Mouse (Mus musculus) 416B (cell line): ENCODE measurements around the gene Pip4k2a.
"Not testable (repeated sequence)": the region's sequence is repeated elsewhere in the genome, so short reads cannot be mapped to it uniquely, and the experiment has no call there.

ENCODE experiments used
- DNase-seq: peaks from one replicate; pipeline ENCODE4 v3.0.0; 2011; ENCODE audit warnings: low read depth

Gene Pip4k2a

GRCm38 (mm10) chr2:18998054-18998478, at the start of gene Pip4k2a, which contains the start of gene 4930426L09Rik:
TSS of gene Pip4k2a (minus strand) at chr2:18998126.
TSS of gene 4930426L09Rik (plus strand) at chr2:18998343.
- peak; percentile 87 for DNase-seq

GRCm38 (mm10) chr2:19037907-19038570, 40.1 kb upstream of the Pip4k2a start:
- no peak for DNase-seq

DNA sequence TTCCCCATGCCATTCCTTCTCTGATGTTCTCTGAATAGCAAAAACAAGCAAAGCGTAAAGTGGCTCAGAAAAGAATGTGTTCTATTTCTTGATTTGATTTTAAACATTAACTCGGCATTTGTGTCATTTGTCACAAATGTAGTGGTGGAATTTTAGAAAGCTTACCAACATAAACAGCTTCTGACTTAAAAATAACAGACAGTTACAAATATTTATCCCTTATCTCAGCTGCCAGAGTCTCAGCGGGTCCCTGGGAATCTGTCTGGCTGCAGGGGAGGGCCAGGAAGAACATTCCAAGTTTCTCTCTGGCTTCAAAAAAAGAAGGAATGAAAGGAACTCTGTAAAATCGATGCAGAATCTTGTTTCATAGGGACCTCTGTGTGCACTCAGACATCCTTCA, 39.5 kb upstream of the Pip4k2a start:
- no peak for DNase-seq

DNA sequence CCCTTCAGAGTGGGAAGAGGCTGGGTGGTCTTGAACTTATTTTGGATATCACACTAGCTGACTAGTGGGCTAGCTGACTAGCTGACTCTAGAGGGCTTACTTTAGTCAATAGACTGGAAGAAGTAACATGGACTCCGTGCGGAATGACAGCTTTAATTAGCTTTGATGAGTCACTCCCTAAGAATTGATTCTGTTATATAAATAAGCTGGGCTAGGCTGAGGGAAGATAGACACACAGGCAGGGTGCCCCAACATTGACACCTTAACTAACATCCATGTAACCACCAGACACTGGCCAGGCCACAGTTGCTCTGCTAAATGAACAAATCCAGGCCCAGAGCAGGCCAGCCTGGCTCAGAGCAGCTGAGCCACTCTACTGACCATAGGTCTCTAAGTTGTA, 26.9 kb upstream of the Pip4k2a start:
- no peak for DNase-seq

DNA sequence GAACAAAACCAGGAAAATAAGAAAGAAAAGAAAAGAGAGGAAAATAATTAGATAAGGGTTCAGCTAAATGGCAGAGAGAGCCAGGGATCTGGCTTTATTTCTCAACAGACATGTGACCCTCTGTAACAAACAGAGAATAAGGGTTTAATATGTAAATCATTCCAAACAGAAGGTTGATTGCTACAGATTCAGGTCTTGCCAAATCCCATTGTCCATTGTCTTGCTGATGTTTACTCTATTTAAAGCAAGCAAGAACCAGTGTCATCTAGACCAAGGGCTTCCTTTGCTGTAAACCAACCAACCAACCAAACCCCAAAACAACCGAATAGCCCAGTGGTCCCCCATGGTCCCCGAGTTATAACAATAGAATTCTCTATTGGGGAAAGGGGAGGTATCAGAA, 20.1 kb upstream of the Pip4k2a start:
- DNase-seq = no peak

- no peak for DNase-seq
These were observed 18.9 kb upstream of the Pip4k2a start for GRCm38 (mm10) chr2:19016839-19017238.

DNA sequence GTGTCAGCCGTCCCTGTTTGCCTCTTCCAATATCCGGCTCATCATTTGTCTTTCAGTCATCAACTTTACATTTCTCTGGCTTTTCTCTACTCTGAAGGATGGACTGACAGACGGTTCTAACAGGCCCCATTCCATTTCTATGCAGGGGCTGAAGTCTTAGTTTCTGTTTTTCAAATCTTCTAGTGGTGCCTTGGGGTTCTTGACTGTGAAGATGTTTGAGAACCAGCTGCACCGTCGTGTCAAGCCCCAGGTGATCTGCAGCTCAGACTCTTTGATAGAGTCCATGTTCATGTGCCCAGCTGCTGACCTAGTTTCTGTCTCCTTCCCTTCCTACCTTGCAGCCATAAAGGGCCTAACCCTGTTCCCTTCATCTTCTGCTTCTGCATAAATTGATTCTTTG, 18.4 kb upstream of the Pip4k2a start:
- no peak for DNase-seq

DNA sequence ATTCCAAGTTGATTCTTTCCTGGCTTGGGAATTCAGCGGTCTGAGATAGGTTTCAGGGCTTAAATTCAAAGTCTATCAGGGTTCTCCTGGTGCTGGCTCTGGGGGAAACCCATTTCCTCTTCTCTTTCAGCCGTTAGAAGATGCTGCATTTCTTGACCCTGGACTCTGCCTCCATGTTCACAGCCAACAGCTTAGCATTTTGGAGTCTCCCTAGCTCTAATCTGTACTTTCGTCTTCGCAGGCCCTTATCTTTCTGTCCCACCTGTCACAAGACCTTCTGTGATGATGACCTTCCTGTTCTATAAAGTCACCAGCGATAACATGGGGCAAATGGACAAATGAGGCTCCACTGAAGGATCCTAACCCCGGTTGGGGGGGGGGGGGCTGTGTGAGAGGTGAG, 13.5 kb upstream of the Pip4k2a start:
- DNase-seq = peak; percentile 78

DNA sequence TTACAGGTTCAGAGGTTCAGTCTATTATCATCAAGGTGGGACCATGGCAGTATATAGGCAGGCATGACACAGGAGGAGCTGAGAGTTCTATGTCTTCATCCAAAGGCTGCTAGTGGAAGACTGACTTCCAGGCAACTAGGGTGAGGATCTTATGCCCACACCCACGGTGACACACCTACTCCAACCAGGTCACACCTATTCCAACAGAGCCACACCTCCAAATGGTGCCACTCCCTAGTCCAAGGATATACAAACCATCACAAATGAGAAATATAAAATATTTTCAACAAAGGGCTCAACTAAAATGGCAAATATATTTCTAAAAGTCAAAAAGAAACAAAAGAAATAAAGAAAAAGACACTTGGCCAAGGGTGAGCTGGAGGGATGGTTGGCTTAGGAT, 12.6 kb upstream of the Pip4k2a start:
- DNase-seq = not testable (repeated sequence)

DNA sequence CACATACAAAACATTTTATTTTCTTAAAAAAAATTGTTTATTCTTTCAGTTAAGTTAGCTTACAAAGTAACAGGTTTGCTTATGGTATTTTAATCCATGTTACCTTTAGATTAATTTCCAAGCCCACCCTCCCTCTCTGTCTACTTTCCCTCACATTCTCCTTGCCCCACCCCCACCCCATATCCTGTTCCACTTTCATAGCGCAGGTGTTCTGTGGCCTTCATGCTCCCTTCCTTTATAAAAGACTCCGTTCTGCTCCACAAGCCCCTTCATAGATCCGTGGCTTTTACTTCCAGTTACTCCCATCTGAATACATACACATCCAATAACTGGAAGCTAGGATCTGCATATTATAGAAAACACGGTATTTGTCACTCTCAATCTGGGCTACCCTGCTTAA, 9.7 kb upstream of the Pip4k2a start:
- no peak for DNase-seq

- no peak for DNase-seq
These were observed 8.2 kb upstream of the Pip4k2a start for GRCm38 (mm10) chr2:19006124-19006523.

DNA sequence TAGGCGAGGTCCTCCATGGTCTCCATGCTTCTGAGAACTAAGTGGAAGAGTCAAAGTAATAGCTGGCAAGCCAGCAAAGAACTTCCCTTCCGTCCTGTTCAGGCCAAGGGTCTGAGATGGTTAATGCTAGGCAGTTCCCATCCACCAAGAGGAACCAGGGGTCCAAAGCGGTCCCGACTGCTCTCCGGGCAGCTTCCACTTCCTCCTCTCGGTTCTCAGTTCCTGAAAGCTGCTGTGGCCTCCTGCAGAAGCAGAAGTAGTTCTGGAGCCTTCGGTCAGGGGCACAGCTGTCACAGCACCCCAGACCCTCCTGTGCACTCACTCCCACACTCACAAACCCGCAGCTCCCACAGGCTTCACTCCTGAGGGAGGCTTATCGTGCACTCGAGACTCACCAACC, 6.9 kb upstream of the Pip4k2a start:
- DNase-seq = no peak

DNA sequence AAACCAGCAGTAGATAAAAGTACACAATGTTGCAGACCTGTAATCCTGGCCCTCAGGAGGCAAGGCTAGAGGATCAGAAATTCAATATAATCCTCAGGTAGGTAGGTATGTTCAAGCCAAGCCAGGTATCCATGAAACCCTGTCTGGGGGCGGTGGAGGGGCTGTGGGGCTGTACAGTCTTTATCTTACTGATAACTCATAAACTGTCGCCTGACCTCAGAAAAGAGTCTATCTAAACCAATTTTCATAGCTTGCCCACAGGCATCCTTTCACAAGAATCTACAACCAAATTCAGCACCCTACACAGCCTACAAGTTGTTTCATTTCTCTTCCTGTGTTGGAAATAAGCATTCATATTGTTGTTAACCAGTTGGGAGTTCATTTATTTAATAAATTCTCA, 1.5 kb upstream of the Pip4k2a start:
- no peak for DNase-seq

DNA sequence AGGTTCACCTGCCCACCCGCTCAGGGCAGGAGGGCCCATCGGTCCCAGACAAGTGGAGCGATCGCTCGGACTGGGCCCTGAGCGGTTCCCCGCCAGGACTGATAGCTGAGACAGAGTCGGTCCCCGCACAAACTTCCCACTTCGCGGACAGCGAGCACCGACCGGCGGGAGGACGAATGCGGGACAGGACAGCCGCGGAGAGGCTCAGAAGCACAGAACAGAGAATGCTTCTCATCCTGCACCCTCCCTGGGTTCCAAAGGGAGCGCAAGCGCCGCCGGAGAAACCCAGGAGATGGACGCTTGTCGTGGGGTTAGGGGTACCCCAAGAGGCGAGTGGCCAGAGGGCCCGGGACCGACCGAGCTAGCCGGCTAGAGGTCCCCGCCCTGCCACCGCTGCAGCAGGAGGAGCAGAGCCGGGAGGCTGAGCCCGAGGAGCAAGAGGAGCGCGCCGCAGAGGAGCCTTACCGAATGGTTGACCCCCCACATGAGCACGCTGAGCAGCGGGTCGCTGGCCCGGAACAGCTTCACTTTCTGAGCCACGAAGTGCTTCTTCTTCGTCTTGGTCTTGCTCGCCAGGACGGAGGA, 447 bp downstream of the Pip4k2a start:
- DNase-seq = peak; percentile 51

GRCm38 (mm10) chr2:18996451-18997211, 1.3 kb downstream of the Pip4k2a start:
- DNase-seq = peak; percentile 51

- DNase-seq = peak; percentile 98
These were observed 5.1 kb downstream of the Pip4k2a start for GRCm38 (mm10) chr2:18992512-18993510.

DNA sequence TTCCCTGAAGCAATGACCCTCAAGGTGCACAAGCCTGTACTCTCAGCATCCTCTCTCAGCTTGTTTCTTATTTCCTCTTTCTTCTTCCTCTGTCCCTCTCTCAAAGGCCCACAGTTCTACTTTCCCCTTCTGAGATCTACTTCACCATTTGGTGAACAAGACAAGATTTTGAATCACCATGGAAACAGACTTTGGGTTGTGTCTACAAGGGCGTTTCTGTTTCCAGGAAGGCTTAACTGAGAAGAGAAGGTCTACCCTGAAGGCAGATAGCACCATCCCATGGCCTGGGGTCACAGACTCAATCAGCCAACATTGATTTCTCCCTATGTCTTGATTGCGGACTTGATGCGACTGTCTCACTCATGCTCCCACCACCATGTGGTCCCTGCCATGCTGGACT, 9.0 kb downstream of the Pip4k2a start:
- no peak for DNase-seq

DNA sequence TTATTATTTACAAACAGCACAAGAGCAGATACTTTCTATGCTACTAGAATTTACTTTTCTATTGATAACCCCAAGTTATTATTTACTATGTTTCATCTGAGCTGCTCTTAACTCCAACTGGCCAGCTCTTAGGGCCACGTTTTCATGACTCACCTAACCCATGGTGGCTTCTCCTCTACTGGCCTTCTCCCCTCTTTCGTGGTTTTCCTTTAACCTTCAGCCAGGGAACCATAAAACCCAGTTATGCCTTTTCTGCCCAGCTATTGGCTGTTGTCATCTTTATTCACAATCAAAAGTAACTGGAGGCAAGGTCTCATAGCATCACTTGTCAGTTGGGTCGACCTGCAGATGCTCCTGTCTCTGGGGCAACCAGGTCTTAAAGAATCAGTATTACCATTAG, 12.4 kb downstream of the Pip4k2a start:
- DNase-seq = peak; percentile 87

DNA sequence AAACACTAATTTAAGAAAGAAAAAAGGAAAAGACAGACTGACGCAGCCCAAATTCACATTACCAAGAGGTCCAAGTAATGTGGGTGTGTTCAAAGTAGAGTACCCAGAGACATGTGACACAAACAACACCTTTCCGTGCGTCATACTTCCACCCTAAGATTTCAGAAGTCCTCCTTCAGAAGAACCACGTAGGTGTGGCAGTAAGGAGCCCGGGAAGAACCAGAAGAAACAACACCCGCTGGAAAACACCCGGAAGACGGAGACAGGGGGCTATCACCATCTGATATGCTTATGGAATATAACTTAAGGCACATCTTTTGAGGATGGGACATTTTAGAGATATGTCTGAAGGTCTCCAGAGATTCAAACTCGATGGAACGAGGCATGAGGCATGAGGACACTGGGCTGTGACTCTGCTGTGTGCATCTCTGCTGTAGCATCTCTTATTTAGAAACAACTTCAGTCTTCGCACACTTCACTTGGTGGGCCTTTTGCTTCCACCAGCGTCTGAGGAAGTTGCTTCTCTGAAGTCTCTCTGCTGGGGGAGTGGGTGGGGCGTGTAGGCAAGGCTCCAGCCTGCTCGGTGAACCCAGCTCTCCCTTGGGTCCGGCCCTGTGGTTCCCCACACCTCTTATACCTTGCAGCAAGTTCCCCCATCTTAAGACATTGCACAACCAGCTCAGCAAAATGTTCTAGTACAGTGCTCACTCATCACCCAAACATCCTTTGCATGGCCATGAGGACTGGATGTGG, 13.7 kb downstream of the Pip4k2a start:
- peak; percentile 58 for DNase-seq

DNA sequence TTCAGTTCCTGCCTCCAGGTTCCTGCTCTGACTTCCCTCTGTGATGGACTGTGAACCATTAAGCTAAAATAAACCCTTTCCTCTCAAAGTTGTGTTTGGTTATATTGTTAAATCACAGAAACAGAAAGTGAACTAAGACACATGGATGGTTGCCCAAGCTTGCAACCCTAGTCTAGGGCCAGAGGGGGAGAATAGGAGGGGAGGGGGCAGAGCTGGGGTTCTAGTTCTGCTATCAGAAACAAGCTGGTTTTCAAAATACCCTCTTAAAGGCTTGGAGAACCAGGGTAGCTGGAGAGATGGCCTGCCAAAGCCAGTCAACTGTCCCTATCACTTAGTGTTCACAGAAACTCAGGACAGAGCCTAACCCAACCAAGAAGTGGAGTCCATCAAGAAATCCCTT, 14.4 kb downstream of the Pip4k2a start:
- DNase-seq = no peak

DNA sequence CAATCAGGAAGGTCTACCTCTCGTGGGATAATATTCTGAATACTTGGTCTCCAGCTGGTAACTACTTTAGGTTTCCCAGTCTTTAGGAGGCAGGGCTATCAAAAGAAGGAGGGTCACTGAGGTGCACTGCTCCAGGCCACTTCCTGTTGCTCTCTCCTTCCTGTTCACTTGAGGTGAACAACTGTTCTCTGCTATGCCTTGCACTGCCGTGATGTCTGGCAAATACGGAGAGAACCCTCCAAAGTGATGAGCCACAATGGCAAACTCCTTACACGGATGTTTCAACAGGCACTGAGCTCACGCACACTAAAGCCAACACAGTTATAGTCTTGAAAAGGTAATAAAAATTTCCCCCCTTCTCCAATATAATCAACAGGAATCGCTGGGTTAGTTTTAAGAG, 15.3 kb downstream of the Pip4k2a start:
- DNase-seq = no peak
